Mouse (Mus musculus) lung, embryonic 16.5 days (tissue): Measurements from ENCODE around the gene Lrrc39. TPM values are rescaled to one million over a fixed set of nuclear protein-coding genes. Genes with fewer than 3 reads are reported as not detected.
"Not testable (repeated sequence)": the region's sequence is repeated elsewhere in the genome, so short reads cannot be mapped to it uniquely, and the experiment has no call there.

Experiments
- ATAC-seq: fragments of 200-750 bp; cut with Nextera tagmentation; 2 replicates; pipeline ENCODE4 v1.8.0; 2017; ENCODE audit warnings: low read depth, mild to moderate bottlenecking, moderate library complexity
- H3K27ac ChIP-seq: fragments of 300-500 bp; sonication (generic); 2 replicates; pipeline ENCODE4 v1.5.1; 2014; ENCODE audit warnings: mild to moderate bottlenecking, control low read depth, low read length
- H3K27me3 ChIP-seq: fragments of 300-500 bp; sonication (generic); 2 replicates; pipeline ENCODE4 v1.6.1; 2014; ENCODE audit warnings: low read depth, low read length, mixed read lengths; ENCODE audit not compliant: control insufficient read depth, insufficient read depth
- H3K36me3 ChIP-seq: fragments of 300-500 bp; sonication (generic); 2 replicates; pipeline ENCODE4 v1.6.1; 2014; ENCODE audit warnings: low read length; ENCODE audit not compliant: control insufficient read depth, insufficient read depth
- H3K4me1 ChIP-seq: fragments of 300-500 bp; sonication (generic); replicated peaks from 2 replicates; pipeline ENCODE4 v1.6.1; 2014; ENCODE audit warnings: low read length, mixed read lengths; ENCODE audit not compliant: control insufficient read depth, insufficient read depth
- H3K4me2 ChIP-seq: fragments of 300-500 bp; sonication (generic); 2 replicates; pipeline ENCODE4 v1.6.1; 2014; ENCODE audit warnings: low read depth, low read length, control low read depth
- H3K4me3 ChIP-seq: fragments of 300-500 bp; sonication (generic); 2 replicates; pipeline ENCODE4 v1.5.1; 2014; ENCODE audit warnings: mild to moderate bottlenecking, low read length, control low read depth
- H3K9ac ChIP-seq: fragments of 300-500 bp; sonication (generic); 2 replicates; pipeline ENCODE4 v1.6.1; 2014; ENCODE audit warnings: low read length, control low read depth
- H3K9me3 ChIP-seq: fragments of 300-500 bp; sonication (generic); 2 replicates; pipeline ENCODE4 v1.6.1; 2016; ENCODE audit warnings: low read length; ENCODE audit not compliant: control insufficient read depth
- WGBS: fragments of 180-500 bp; shearing (Covaris S2); extraction: QIAGEN DNeasy Blood & Tissue Kit; methylation state at CpG from one replicate; pipeline ENCODE4 v1.1.7; 2014; 5-methylcytosine and 5-hydroxymethylcytosine counted together
- polyA plus RNA-seq: library from polyadenylated mRNA; unstranded; fragments of >200 nt; fragmentation: Nextera tagmentation; extraction: Ambion mirVana; gene quantifications from 2 replicates; pipeline ENCODE4 v1.2.1, GENCODE M21; 2015

Lrrc39 gene
- polyA plus RNA-seq, 1 experiment from 2014 or later: 0.67 TPM

- H3K4me3 ChIP-seq: no peak overlapping the region
- H3K27ac ChIP-seq: no peak overlapping the region
- WGBS: 79% methylated on average over 5 of the region's 5 CpGs
- H3K4me2 ChIP-seq: no peak overlapping the region
- no peaks in the 10 kb centered on the region for H3K27me3 ChIP-seq
- no peak overlapping the region for H3K9ac ChIP-seq
- no peaks in the 10 kb centered on the region for H3K4me1 ChIP-seq
- peaks cover 4% of the 10 kb centered on the region for H3K36me3 ChIP-seq
- ATAC-seq: no peak
- no peaks in the 10 kb centered on the region for H3K9me3 ChIP-seq
These were observed 11.4 kb upstream of the Lrrc39 start for GRCm38 (mm10) chr3:116551362-116551761.

- not testable (repeated sequence) for H3K36me3 ChIP-seq, H3K9ac ChIP-seq, H3K27me3 ChIP-seq, H3K4me2 ChIP-seq, H3K4me1 ChIP-seq, H3K4me3 ChIP-seq, ATAC-seq, H3K27ac ChIP-seq, H3K9me3 ChIP-seq
- 93% methylated on average over 13 of the region's 14 CpGs for whole genome bisulfite sequencing
These were observed 1.5 kb upstream of the Lrrc39 start for GRCm38 (mm10) chr3:116561315-116561714.

- Histone ChIP-seq H3K36me3 (no peaks in the 10 kb centered on the region), H3K27ac (no peak overlapping the region), H3K4me1 (no peaks in the 10 kb centered on the region), H3K9me3 (peaks cover 5% of the 10 kb centered on the region), H3K27me3 (no peaks in the 10 kb centered on the region), H3K4me2 (no peak overlapping the region), H3K9ac (peak overlapping the region; percentile 28; the same call in 1 of the 2 replicates), H3K4me3 (no peak overlapping the region)
- ATAC-seq: no peak
- 49% methylated on average over 7 of the region's 7 CpGs for WGBS
These were observed 321 bp downstream of the Lrrc39 start for GRCm38 (mm10) chr3:116563095-116563492.

GRCm38 (mm10) chr3:116570628-116571027, 7.9 kb downstream of the Lrrc39 start:
- no peak for ATAC-seq
- no peak overlapping the region for H3K4me3 ChIP-seq
- peaks cover 5% of the 10 kb centered on the region for H3K9me3 ChIP-seq
- no peak overlapping the region for H3K27ac ChIP-seq
- 57% methylated on average over 2 of the region's 2 CpGs for WGBS
- H3K9ac ChIP-seq: no peak overlapping the region
- no peak overlapping the region for H3K4me2 ChIP-seq
- H3K4me1 ChIP-seq: no peaks in the 10 kb centered on the region
- no peaks in the 10 kb centered on the region for H3K27me3 ChIP-seq
- H3K36me3 ChIP-seq: no peaks in the 10 kb centered on the region

- no peak overlapping the region for H3K9ac ChIP-seq
- H3K4me1 ChIP-seq: no peaks in the 10 kb centered on the region
- no peak overlapping the region for H3K4me3 ChIP-seq
- no peaks in the 10 kb centered on the region for H3K9me3 ChIP-seq
- H3K4me2 ChIP-seq: no peak overlapping the region
- no peak overlapping the region for H3K27ac ChIP-seq
- 47% methylated on average over 3 of the region's 3 CpGs for WGBS
- no peak for ATAC-seq
- H3K36me3 ChIP-seq: peaks cover 8% of the 10 kb centered on the region
- no peaks in the 10 kb centered on the region for H3K27me3 ChIP-seq
These were observed 14.5 kb downstream of the Lrrc39 start for GRCm38 (mm10) chr3:116577286-116577685.

- Histone ChIP-seq H3K27ac (no peak overlapping the region), H3K4me3 (no peak overlapping the region), H3K27me3 (no peaks in the 10 kb centered on the region), H3K36me3 (peaks cover 32% of the 10 kb centered on the region), H3K4me1 (no peaks in the 10 kb centered on the region), H3K9ac (no peak overlapping the region), H3K4me2 (no peak overlapping the region), H3K9me3 (no peaks in the 10 kb centered on the region)
- no peak for ATAC-seq
- 94% methylated on average over 9 of the region's 9 CpGs for WGBS
These were observed 19.4 kb downstream of the Lrrc39 start for GRCm38 (mm10) chr3:116582201-116582600.

GRCm38 (mm10) chr3:116594076-116594727, 31.4 kb downstream of the Lrrc39 start:
- WGBS: 3% methylated on average over 22 of the region's 22 CpGs
- Histone ChIP-seq H3K4me3 (peak overlapping the region; percentile 92), H3K27ac (peak overlapping the region; percentile 70), H3K4me1 (peaks cover 5% of the 10 kb centered on the region; the same call in 1 of the 2 replicates), H3K9me3 (no peaks in the 10 kb centered on the region), H3K27me3 (no peaks in the 10 kb centered on the region), H3K4me2 (peak overlapping the region; percentile 47), H3K36me3 (peaks cover 17% of the 10 kb centered on the region), H3K9ac (peak overlapping the region; percentile 80)
- ATAC-seq: peak; percentile 70

GRCm38 (mm10) chr3:116594728-116595602, 32.2 kb downstream of the Lrrc39 start, which contains the start of gene Sass6:
Sass6 (plus strand) TSS chr3:116594982.
- Histone ChIP-seq H3K9ac (peak within 1 kb of the TSS; percentile 89), H3K36me3 (peaks cover 10% of the 10 kb centered on the region), H3K27ac (peak within 1 kb of the TSS; percentile 70), H3K4me1 (peaks cover 5% of the 10 kb centered on the region; the same call in 1 of the 2 replicates), H3K4me3 (peak within 1 kb of the TSS; percentile 92), H3K27me3 (no peaks in the 10 kb centered on the region), H3K9me3 (no peaks in the 10 kb centered on the region), H3K4me2 (peak within 1 kb of the TSS; percentile 54)
- peak; percentile 98 for ATAC-seq
- WGBS: under 1% methylated on average over 65 of the region's 65 CpGs

- Histone ChIP-seq H3K27me3 (no peaks in the 10 kb centered on the region), H3K36me3 (peaks cover 6% of the 10 kb centered on the region), H3K4me1 (peaks cover 5% of the 10 kb centered on the region; the same call in 1 of the 2 replicates), H3K4me2 (peak overlapping the region; percentile 54), H3K9me3 (no peaks in the 10 kb centered on the region), H3K27ac (no peak overlapping the region), H3K9ac (peak overlapping the region; percentile 89), H3K4me3 (peak overlapping the region; percentile 92)
- WGBS: 6% methylated on average over 10 of the region's 10 CpGs
- ATAC-seq: no peak
These were observed 32.8 kb downstream of the Lrrc39 start for GRCm38 (mm10) chr3:116595603-116595991.
